Mouse (Mus musculus): Measurements from ENCODE around the gene Sned1. TPM values are rescaled to one million over a fixed set of nuclear protein-coding genes. Genes with fewer than 3 reads are reported as not detected.
"Not testable (repeated sequence)": the region's sequence is repeated elsewhere in the genome, so short reads cannot be mapped to it uniquely, and the experiment has no call there.

Gene Sned1
- total RNA-seq (2021), result 1 to 10 TPM; 5.2 to 6.9 TPM
- long read RNA-seq, experiment 1, partial matches to known transcripts, result 0 of 1 reads
- long read RNA-seq, experiment 1, other reads (novel, unspliced or antisense), result 1 of 1 reads
- long read RNA-seq, experiment 2, partial matches to known transcripts, result 0 of 1 reads
- long read RNA-seq, experiment 2, other reads (novel, unspliced or antisense), result 1 of 1 reads

GRCm38 (mm10) chr1:93235576-93236544, at the start of gene Sned1:
TSS of gene Sned1 (plus strand) at chr1:93235841.
- DNase-seq, result peak; percentile 93
- intact Hi-C loops (cut with DNase I; ENCODE audit: low total_unique reads), result no loop called here

DNA sequence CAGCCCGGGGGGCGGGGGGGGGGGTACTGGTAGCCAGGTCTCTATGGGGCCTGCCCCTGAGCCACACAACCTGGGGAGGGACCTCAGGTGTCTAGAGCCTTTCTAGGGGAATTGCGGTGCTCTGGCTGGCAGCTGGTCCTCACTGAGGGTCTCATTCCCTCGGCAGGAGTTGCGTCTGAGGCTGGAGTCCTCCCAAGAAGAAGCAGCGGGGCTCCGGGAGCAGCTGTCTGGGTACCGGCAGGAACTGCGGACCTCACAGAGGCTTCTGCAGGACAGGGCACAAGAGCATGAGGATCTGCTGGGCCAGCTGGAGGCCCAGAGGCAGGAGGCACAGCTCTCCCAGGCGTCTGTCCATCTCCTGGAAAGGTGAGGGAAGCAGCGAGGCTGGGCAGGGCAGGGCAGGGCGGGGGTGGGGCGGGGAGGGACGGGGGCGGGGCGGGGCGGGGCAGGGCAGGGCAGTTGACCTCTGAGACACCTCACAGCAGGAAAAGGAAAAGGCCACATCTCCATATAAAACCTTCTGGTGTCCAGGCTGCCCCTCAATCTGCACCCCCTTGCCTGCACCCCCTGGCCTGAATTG, 44.8 kb upstream of the Sned1 start:
- intact Hi-C loops (cut with DNase I; ENCODE audit: low total_unique reads), result no loop called here
- DNase-seq, result no peak

DNA sequence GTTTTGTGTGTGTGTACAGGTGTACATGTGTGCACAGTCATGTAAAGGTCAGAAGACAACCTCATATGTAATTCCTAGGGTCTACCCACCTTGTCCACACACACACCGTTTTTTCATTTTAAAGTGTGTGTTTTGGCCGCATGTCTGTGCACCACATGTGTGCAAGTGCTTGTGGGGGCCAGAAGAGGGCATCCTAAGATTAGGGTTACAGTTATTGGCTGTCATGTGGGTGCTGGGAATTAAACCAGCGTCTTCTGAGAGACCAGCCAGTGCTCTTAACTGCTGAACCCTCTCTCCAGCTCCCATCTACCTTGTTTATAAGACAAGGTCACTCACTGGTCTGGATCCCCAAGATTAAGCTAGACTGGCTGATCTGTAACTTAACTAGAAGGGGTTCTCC, 40.7 kb upstream of the Sned1 start:
- intact Hi-C loops (cut with DNase I; ENCODE audit: low total_unique reads), result no loop called here
- no peak for DNase-seq

DNA sequence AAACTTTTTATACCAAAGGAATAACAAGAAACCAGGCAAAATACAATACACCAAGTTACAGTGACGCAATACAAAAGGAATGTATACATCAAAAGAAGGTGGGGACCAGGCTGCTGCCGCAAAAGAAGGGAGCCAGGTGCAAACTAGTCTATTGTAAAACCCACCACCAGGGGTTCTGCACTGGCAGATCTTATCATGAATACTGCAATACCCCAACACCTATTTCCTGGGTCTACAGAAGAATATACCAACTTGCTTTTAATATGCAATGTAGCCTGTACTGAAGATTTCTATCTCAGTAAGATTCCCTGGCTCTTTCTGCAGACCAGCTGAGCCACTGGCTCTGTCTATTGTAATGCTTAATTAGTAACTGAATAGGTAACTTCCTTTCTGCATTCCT, 38.2 kb upstream of the Sned1 start:
- DNase-seq; intact Hi-C loops (cut with DNase I; ENCODE audit: low total_unique reads): not testable (repeated sequence)

DNA sequence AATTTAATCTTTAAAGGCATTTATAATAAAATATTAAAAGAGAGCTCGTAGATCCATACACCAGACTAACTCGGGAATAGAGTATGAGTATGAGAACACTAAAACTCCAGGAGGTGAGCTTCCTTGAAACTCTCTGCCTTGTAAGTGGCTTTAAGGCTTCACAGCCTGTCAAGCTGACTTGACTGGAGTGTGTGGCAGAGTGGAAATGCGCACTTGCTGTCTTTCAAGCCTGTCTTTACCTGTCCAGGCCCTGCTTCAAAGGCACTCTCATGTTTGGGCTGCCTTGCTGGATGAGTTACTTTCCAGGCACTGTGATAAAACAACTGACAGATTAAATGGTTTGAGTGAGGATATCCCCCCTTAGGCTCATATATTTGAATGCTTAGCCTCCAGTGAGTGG, 37.7 kb upstream of the Sned1 start:
- DNase-seq, result no peak
- intact Hi-C loops (cut with DNase I; ENCODE audit: low total_unique reads), result no loop called here

DNA sequence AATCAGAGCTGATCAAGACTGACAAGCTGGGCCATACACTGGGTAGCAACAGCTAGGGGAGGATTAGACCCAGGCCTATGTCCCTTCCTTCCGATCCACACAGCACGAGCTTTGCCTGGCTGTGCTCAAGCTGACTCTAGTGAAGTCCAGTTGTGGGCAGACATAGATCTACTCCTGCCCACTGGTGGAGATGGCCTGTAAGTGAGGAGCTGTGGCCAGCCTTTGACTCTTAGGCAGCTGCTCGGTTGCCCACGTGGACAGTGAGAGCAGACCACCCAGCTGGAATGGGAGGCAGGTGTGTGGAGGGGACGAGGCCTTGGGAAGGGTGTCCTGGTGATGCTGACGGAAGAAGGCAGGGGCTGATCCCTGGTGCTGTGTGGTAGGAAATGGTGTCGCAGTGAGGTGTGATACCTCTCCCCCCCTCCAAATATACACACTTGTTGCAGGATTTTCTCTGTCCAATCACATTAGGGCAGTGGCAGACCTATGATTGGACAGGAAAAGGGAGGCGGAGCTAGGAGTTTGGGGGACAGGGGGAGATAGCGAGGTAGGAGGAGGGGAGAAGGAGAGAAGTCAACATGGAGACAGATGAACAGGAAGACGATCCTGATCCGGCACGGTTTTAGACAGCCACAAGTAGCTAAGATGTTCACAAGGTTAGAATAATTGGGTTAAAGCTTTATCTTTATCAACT, 29.2 kb upstream of the Sned1 start:
- intact Hi-C loops (cut with DNase I; ENCODE audit: low total_unique reads), result no loop called here

DNA sequence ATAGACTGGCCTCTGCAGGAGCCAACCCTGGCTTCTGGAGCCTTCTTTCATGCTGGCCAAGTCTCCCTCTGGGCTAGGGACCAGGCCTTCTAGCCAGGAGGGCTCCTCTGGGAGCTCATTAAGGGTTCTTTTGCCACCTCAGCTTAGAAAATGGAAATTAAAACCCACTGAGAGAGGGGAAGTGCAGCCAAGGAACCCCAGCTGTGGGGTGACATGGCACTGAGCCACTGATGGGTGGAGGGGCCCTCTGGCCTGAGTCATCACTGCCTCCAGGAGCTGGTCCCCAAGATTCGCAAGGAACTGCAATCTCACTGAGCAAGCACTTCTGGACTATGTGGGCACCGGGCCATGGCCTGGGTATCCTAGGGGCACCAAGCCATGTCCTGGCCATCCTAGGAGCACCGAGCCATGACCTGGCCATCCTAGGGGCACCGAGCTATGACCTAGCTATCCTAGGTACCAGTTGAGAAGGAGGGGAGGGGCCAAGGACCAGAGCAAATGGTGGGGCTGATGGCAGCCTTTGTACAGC, 28.0 kb upstream of the Sned1 start:
- no peak for DNase-seq
- intact Hi-C loops (cut with DNase I; ENCODE audit: low total_unique reads), result no loop called here

More for the DNA sequence above, 29.2 kb upstream of the Sned1 start:
- DNase-seq, result no peak

DNA sequence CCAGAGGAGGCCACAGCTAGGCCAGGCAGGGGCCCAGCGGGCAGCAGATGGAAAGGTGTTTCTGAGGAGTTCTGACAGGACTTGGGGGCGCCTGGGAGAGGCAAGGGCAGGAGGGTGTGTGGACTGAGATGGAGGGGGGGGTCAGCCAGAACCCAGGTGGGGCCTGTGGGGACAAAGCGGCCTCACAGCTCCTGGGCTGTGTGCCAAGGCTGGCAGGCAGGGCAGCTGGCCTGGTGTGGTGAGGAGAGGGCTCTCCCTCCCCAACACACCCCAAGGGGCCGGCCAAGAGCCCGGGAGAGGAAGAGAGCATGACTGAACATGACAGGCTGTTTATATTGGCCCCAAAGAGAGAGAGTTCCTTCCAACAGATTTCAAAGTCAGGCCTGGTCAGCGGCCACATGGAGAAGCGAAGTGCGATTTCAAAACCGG, 25.4 kb upstream of the Sned1 start:
- DNase-seq, result peak; percentile 64
- intact Hi-C loops (cut with DNase I; ENCODE audit: low total_unique reads), result no loop called here

GRCm38 (mm10) chr1:93211019-93211418, 24.6 kb upstream of the Sned1 start:
- intact Hi-C loops (cut with DNase I; ENCODE audit: low total_unique reads), result no loop called here
- DNase-seq, result no peak

- intact Hi-C loops (cut with DNase I; ENCODE audit: low total_unique reads), result no loop called here
- peak; percentile 41 for DNase-seq
Observed at GRCm38 (mm10) chr1:93211549-93212220, 24.0 kb upstream of the Sned1 start.

DNA sequence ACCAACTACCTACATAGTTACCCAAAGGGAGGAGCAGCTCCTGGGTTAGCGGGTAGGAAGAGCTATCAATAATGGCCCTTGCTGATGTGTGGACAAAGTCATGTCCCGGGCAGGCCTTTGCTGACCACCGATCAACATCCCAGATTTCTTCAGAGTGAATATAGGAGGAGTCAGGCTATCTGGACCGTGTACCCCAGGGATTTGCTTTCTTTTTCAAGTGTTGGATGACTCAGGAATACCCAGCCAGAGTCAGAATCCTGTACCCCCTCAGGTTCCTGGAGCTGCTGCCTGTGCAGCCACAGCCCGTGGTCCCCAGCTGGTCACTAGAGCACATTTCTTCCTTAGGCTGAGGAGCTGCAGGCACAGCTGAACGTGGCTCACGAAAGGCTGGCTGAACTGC, 23.2 kb upstream of the Sned1 start:
- no peak for DNase-seq
- intact Hi-C loops (cut with DNase I; ENCODE audit: low total_unique reads), result no loop called here

DNA sequence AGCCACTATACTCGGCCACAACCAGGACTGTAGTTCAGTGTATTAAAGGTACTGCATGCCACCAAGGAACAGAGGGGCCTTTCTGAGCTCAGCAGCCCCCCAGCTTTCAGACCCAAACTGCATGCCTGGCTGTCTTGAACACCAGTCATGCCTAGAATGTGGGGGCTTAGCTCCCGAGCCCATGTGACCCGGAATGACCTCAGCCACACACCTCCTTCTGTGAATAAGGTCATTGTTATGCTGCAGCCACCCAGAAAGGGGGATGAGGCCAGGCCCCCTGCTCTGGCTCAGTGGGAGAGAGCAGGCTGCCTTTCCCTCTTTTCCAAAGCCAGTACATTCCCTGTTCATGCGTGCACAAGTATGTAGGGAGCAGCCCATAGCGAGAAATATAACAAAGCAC, 21.0 kb upstream of the Sned1 start:
- intact Hi-C loops (cut with DNase I; ENCODE audit: low total_unique reads), result no loop called here
- no peak for DNase-seq

GRCm38 (mm10) chr1:93216839-93217497, 18.7 kb upstream of the Sned1 start:
- no peak for DNase-seq
- intact Hi-C loops (cut with DNase I; ENCODE audit: low total_unique reads), result no loop called here

- intact Hi-C loops (cut with DNase I; ENCODE audit: low total_unique reads), result no loop called here
- no peak for DNase-seq
Observed at GRCm38 (mm10) chr1:93217530-93217929, 18.1 kb upstream of the Sned1 start.

- DNase-seq, result no peak
- intact Hi-C loops (cut with DNase I; ENCODE audit: low total_unique reads), result no loop called here
Observed at GRCm38 (mm10) chr1:93220776-93221175, 14.9 kb upstream of the Sned1 start.

DNA sequence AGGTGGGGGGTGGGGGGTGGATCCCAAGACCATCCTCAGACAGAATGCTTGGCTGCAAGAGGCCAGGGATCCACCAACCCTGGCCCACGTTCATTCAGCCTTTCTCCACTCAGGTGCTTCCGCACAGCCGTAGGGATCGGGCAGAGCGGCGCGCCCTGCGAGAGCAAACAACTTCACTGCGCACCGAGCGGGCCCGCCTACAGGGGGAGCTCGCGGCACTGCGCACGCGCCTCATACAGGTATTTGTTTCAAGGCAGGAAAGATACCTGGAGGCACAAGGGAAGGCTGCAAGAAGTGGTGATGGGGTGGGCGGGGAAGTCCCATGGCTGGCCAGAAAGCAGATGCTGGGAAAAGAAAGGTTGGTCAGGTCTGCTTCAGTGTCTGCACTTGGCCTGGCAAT, 11.7 kb upstream of the Sned1 start:
- intact Hi-C loops (cut with DNase I; ENCODE audit: low total_unique reads), result no loop called here
- DNase-seq, result peak; percentile 28

DNA sequence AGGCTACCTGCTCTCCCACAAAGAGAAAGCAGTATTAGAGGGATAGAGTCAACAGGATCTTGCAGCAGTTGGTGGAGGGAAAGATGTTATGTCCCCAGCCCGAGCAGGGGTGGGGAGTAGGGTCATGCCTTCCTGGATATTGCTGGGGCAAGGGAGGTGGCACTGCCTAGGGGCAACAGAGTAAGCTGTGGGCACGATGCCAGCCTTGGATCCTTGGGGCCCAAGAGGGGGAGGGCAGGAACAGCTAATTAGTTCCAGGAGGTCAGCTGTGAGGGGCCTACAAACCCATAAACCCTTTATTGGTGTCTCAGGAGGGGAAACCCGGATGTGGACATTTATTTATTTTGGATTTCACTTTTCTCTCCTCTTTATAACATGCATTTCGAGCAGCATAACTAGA, 10.4 kb upstream of the Sned1 start:
- intact Hi-C loops (cut with DNase I; ENCODE audit: low total_unique reads), result no loop called here
- no peak for DNase-seq

DNA sequence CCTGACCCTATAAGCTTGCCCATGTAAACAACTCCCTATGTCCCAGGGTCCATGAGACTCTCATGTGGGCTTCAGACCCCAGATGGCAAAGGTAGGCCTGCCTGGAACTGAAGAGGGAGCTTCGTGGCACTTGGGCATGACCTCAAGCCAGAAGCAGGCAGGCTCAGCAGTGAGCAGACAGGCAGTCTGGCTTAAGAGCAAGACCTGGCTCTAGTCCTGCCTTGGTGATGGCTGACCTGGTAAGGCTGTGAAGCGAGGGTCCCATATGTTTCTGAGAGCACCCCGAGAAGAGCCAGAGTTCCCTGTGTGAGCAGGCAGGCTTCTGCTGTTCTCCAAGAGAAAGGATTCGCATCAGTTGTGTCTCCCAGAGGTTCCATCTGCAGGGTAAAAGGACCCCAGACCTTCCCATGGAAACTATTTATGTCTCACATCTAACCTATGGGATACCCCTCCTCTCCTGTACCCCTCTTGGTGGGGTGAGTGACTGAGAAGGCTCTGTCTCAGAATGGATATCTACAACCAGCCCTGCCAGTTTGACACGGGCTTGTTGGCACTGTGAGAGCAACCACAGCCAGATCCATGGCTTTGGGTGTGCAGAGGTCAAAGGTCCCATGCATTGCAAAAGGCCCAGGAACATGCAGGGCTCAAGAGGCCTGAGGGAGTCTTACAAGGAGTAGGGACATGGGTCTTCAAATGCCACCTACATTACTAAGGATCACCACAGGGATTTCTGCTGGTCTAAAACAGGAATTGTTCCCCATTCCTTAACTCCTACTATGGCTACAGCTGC, 9.7 kb upstream of the Sned1 start:
- intact Hi-C loops (cut with DNase I; ENCODE audit: low total_unique reads), result no loop called here
- no peak for DNase-seq
